Mouse (Mus musculus): Measurements from ENCODE around the gene Ldha.
"Not testable (repeated sequence)": the region's sequence is repeated elsewhere in the genome, so short reads cannot be mapped to it uniquely, and the experiment has no call there.

Gene Ldha

GRCm38 (mm10) chr7:46840787-46841525 is at the start of gene Ldha:
TSS of gene Ldha (plus strand) at chr7:46841475.
- no peak for DNase-seq

GRCm38 (mm10) chr7:46793871-46794270 is 47.4 kb upstream of the Ldha start:
- DNase-seq = peak; percentile 68

- DNase-seq = peak; percentile 98
Measured at GRCm38 (mm10) chr7:46795287-46796205, 45.7 kb upstream of the Ldha start, which contains the start of the genes Hps5 and Gtf2h1. TSS of gene Hps5 (minus strand) at chr7:46796064. TSS of gene Gtf2h1 (plus strand) at chr7:46796103.

GRCm38 (mm10) chr7:46796206-46796679 is 45.0 kb upstream of the Ldha start:
- DNase-seq = peak; percentile 35

- no peak for DNase-seq
Measured at GRCm38 (mm10) chr7:46796779-46797178, 44.5 kb upstream of the Ldha start.

GRCm38 (mm10) chr7:46810325-46810724 is 30.9 kb upstream of the Ldha start:
- no peak for DNase-seq

- DNase-seq = no peak
Measured at GRCm38 (mm10) chr7:46814012-46814411, 27.3 kb upstream of the Ldha start.

GRCm38 (mm10) chr7:46820876-46821632 is 20.2 kb upstream of the Ldha start:
- peak; percentile 79 for DNase-seq

GRCm38 (mm10) chr7:46827046-46827802 is 14.1 kb upstream of the Ldha start:
- DNase-seq = peak; percentile 90

- DNase-seq = no peak
Measured at GRCm38 (mm10) chr7:46827803-46828184, 13.5 kb upstream of the Ldha start.

- peak; percentile 68 for DNase-seq
Measured at GRCm38 (mm10) chr7:46829911-46830310, 11.4 kb upstream of the Ldha start.

GRCm38 (mm10) chr7:46830799-46831590 is 10.3 kb upstream of the Ldha start:
- no peak for DNase-seq

GRCm38 (mm10) chr7:46831693-46832092 is 9.6 kb upstream of the Ldha start:
- no peak for DNase-seq

GRCm38 (mm10) chr7:46832112-46832810 is 9.0 kb upstream of the Ldha start:
- DNase-seq = not testable (repeated sequence)

- peak; percentile 94 for DNase-seq
Measured at GRCm38 (mm10) chr7:46833266-46833665, 8.0 kb upstream of the Ldha start.

- DNase-seq = no peak
Measured at GRCm38 (mm10) chr7:46833670-46834255, 7.5 kb upstream of the Ldha start.

- no peak for DNase-seq
Measured at GRCm38 (mm10) chr7:46834994-46835610, 6.2 kb upstream of the Ldha start.

GRCm38 (mm10) chr7:46836357-46836756 is 4.9 kb upstream of the Ldha start:
- no peak for DNase-seq

GRCm38 (mm10) chr7:46837073-46837472 is 4.2 kb upstream of the Ldha start:
- DNase-seq = no peak

Data from kidney, adult 9 months (tissue).